Mouse (Mus musculus): ENCODE measurements around the gene Soat1.
"Not testable (repeated sequence)": the region's sequence is repeated elsewhere in the genome, so short reads cannot be mapped to it uniquely, and the experiment has no call there.

The Soat1 gene

GRCm38 (mm10) chr1:156423493-156423892 lies 50.6 kb downstream of the Soat1 start:
- DNase-seq: no peak

- DNase-seq: no peak
Observed at GRCm38 (mm10) chr1:156422856-156423255, 51.3 kb downstream of the Soat1 start.

GRCm38 (mm10) chr1:156420671-156421297 lies 53.3 kb downstream of the Soat1 start, which contains the start of gene Axdnd1:
TSS of gene Axdnd1 (minus strand) at chr1:156421159.
- peak; percentile 92 for DNase-seq

- DNase-seq: peak; percentile 30
Observed at GRCm38 (mm10) chr1:156418170-156418569, 56.0 kb downstream of the Soat1 start.

- DNase-seq: no peak
Observed at GRCm38 (mm10) chr1:156408521-156408920, 65.6 kb downstream of the Soat1 start.

GRCm38 (mm10) chr1:156408004-156408403 lies 66.1 kb downstream of the Soat1 start:
- DNase-seq: peak; percentile 16

- no peak for DNase-seq
Observed at GRCm38 (mm10) chr1:156403251-156403650, 70.9 kb downstream of the Soat1 start.

GRCm38 (mm10) chr1:156402491-156402890 lies 71.6 kb downstream of the Soat1 start:
- no peak for DNase-seq

- not testable (repeated sequence) for DNase-seq
Observed at GRCm38 (mm10) chr1:156400159-156400558, 74.0 kb downstream of the Soat1 start.

- no peak for DNase-seq
Observed at GRCm38 (mm10) chr1:156393148-156393547, 81.0 kb downstream of the Soat1 start.

- DNase-seq: no peak
Observed at GRCm38 (mm10) chr1:156386880-156387279, 87.3 kb downstream of the Soat1 start.

- DNase-seq: no peak
Observed at GRCm38 (mm10) chr1:156386232-156386631, 87.9 kb downstream of the Soat1 start.

GRCm38 (mm10) chr1:156381217-156381616 lies 92.9 kb downstream of the Soat1 start:
- DNase-seq: no peak

Measured in kidney, postnatal 10 days (tissue).